Mouse (Mus musculus) cerebellum, postnatal 25 days (tissue): ENCODE results near the gene Ddn.

Source experiments
- DNase-seq, 2 experiments: peaks; one replicate each; pipeline ENCODE4 v3.0.0; 2021; ENCODE audit warnings: mixed read lengths in 2 of 2

Ddn gene

GRCm38 (mm10) chr15:98809390-98809789, at the start of gene Ddn:
Gene Ddn (minus strand): TSS chr15:98809490.
- DNase-seq: no peak

DNA sequence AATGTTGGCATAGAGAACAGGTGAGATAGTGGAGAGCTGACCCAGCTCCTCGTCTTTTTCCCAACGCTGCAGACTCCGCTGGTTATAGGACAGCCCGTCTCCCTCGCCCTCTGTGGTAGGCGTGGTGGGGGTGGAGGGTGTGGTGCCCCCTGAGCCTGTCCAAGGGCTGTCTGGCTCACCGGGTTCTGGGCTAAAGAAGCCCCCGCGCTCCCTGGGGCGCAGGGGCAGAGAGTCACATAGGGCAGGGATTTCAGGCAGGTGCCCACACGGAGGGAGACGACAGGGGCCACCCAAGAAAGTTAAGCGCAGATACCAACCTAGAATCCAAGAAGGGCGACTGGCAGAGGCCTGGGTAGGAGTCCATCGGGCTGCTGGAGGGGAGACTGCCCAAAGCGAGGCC, 44.9 kb upstream of the Ddn start:
- DNase-seq: no peak

DNA sequence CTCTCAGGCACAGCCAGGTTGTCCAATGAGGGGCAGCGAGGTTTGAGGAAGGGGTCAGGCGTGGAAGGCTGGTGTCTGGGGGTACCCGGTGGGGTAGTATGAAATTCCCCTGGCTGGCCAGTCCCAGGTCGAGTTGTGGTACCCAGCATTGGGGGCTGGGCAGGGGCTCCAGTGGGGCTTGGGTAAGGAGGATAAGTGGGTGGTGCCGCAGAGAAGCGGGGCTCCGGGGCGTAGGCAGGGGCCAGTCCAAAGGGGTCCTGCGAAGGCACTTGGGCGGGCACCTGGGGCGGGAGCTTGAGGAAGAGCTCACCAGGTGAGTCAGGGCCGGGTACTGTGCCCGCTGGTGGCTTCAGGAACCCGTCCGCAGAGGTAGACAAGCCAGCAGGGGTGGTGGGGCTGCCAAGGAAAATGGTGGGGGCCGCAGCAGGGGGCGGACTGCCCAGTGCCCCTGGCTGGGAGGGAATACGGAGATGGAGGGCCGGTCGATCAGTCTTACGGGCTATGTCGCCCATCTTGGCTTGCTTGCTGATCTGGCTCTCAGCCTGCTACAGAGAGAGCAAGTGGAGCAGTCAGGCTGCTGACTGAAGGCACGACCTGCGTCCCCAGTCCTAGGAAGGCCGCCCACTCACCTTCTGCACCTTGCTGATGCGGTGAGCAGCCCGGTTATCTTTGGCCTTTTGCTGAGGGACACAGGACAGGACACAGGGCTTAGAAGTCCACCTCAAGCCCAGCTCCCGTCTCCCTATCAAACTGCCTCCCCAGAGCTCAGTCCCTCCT, 44.1 kb upstream of the Ddn start:
- DNase-seq: peak; percentile 62 to 67

DNA sequence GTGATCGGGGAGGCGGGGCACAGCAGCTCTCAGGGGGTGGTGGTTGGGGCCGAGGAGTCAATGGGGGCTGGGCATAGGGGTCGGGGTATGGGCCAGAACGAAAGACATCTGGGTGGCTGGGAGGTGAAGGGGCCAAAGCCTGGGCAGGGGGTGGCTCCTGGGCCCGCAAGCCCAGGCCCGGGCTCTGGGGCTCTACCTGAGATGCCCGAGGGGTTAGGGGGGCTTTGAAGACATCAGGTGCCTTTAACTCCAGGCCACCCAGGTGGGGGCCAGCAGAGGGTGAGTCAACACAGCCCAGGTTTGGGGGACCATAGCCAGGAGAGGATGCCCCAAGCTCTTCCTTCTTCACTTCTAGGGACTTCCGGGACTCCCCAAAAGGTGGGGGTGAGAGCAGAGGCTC, 43.4 kb upstream of the Ddn start:
- DNase-seq: no peak

- no peak for DNase-seq
These were observed 42.8 kb upstream of the Ddn start for GRCm38 (mm10) chr15:98852071-98852470.

GRCm38 (mm10) chr15:98851229-98851818, 42.0 kb upstream of the Ddn start:
- DNase-seq: no peak

- peak; percentile 57 to 71 for DNase-seq
These were observed 41.4 kb upstream of the Ddn start for GRCm38 (mm10) chr15:98850668-98851067.

DNA sequence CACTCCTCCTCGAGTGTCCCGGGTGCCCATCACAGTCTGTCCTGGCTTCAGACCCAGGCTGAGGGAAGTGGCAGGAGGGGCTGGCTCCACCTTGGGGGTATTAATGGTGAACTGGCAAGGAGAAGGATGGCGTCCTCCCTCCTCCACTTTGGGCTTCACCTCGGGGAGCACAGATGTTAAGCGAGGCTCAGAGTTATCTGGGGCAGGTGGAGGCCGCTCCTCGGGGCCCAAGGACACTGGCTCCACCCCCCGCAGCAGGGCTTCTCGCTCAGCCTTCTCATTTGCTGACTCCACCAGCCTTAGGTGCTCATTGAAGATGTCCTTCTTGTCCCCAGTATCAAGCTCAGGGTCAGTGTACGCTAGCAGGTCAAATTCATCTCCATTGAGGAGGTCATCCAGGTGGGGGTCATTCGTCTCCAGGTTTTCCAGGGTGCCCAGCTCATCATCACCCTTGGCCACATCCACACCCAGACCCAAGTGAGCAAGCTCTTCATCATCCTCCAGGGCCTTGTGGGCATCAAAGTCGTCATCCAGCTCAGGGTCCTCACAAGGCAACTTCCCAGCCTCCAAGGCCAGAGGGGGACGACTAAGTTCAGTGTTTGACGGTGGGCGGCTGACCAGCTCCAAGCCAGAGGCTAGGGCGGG, 40.8 kb upstream of the Ddn start:
- no peak for DNase-seq

DNA sequence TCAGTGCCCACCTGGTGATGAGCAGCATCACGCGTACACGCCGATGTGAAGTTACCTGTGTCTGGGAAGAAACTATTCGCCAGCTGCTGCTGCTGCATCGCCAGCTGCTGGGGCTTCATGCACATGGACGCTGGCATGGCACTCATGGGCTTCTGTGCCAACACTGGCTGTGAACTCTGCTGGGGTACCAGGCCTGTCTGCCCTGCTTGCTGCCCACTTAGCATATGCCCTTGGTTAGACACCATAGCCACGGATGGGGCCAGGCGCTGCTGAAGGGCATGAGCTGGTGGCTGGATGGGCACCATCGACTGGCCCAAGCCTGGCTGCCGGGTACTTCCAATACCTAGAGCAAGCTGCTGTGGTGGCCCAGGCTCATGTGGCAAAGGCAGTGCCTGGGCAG, 39.9 kb upstream of the Ddn start:
- DNase-seq: no peak

GRCm38 (mm10) chr15:98846140-98846539, 36.9 kb upstream of the Ddn start:
- no peak for DNase-seq

- no peak for DNase-seq
These were observed 35.9 kb upstream of the Ddn start for GRCm38 (mm10) chr15:98845149-98845548.

DNA sequence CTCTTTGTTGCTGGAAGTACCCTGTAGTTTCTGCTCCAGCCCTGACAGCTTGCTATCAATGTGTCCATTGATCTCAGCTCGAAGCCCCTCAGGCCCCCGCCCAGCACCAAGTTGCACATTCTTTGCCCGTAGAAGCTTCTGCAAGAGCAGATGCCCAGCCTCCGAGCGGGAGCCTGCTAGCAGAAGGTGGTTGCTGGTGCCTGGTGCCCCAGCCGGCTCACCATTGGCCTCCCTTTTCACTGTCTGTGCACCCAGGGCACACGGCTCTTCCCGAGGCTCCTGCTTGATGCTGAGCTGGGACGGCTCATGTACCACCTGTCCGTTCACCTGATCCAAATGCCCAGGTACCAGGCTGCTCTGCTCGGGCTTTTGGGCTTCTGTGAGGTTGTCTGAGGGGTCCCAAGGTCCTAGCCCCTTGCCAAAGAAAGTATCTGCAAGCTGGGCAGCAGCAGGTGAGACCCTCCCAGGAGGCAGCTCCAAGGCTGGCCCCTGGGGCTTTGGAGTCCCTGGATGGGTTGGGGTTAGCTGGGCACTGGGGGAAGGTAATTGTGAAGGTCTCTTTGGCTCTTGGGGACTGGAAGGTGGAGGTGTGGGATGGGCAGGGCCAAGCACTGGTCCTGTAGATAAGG, 34.4 kb upstream of the Ddn start:
- DNase-seq: peak in 1 of 2 experiments; percentile 9

GRCm38 (mm10) chr15:98839671-98840585, 30.6 kb upstream of the Ddn start:
- no peak for DNase-seq

DNA sequence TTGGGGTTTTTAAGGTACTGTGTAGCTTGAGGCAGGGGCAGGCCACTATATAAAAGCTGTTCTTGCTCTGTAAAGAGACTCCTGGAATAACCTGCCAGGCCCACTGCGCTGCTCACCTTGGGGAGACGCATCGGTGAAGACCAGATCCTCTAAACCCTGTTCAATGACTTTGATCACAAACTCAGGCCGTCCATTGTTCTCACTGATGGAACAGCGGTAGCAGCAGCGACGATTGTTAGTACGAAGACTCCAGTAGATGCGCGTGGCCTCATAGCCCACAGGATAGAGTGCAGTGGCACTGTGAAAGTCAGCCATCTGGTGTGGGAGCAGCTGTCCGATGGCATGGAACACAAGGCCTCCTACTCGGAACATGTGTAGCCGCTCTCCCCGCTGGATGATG, 29.9 kb upstream of the Ddn start:
- no peak for DNase-seq

DNA sequence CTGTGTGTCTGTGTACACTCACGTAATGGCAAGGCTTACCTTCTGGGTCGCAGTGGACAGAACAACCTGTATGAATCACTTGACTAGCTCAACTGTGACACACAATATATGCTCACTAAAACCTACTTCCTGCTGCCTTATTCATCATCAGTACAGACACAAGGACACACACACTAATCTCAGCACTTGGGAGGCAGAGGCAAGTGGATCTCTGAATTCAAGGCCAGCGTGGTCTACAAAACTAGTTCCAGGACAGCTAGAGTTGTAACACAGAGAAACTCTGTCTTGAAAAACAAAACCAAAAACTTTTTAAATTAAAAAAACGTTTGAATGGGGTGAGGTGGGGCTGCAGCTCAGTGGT, 28.4 kb upstream of the Ddn start:
- DNase-seq: no peak

GRCm38 (mm10) chr15:98837006-98837742, 27.9 kb upstream of the Ddn start:
- no peak for DNase-seq

GRCm38 (mm10) chr15:98835291-98835690, 26.0 kb upstream of the Ddn start:
- no peak for DNase-seq

GRCm38 (mm10) chr15:98834059-98834458, 24.8 kb upstream of the Ddn start:
- no peak for DNase-seq

GRCm38 (mm10) chr15:98833281-98833680, 24.0 kb upstream of the Ddn start:
- no peak for DNase-seq

DNA sequence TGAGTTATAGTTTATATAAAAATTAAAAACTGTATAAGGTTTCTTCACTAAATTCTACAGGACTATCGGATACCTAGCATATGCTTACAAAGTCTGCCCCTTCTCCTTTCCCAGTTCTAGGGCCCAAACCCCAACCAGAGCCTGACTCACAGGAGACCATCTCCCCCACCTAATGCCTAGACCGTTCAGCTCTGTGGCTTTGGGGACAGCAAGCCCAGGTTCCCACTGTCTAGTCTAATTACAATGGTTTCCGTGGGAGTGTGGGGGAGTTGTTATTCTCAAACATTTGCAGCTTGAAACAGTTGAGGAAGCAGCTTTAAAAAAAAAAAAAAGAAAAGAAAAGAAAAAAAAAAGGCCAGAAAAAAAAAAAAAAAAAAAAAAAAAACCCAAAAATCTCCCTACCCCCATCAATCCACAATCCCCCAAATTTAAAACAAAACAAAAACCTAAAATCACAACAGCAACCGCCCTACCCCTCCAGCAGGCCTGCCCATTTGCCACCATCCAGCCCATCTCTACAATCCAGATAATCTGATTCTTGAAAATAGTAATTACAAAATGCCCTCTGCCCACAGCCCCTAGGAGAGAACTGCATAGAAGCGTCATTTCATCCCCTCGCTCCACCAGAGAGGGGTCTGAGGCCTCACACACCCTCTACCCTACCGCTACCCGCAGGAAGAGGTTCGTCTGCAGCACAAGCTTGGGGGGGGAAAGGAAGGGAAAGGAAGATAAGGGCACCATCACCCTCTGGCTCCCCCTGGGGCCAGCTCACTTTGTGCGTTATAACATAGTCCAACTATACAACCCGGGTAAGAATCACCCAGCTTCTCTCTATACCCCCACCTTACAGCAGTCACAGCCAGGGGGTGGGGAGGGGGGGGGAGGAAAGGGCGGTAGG, 23.1 kb upstream of the Ddn start:
- DNase-seq: no peak

GRCm38 (mm10) chr15:98831684-98832035, 22.4 kb upstream of the Ddn start:
- no peak for DNase-seq
